In the genomic region with DNA sequence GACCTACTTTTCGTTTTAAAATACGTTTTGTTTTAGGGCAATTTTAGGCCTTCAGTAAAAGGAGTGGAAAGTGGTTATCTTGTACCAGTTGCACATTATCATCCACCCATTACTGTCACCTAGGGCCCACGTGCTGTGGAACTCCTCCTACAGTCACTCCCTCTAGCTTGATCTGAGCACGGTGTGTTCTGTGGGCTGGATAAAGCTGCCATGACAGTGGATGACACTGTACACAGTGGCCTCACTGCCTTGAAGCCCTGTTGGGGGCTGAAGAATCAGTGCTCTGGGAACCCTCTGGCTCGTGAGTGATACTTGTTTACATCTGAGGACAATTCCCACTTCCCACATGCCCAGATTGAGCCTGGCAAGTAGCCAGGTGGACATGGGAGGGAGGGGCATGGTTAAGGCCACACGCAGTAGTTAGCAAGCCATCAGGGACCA, we compare ENCODE assay signal across 8 mouse cellular contexts. TPM values are rescaled to one million over a fixed set of nuclear protein-coding genes. Genes with fewer than 3 reads are reported as not detected.
DNase-seq lines count a peak whose midpoint lies in the region; ATAC-seq and TF ChIP-seq lines count a peak whose summit lies in the region.

No protein-coding gene starts in this region.

- peak overlapping the region; percentile 80 for H3K4me3 ChIP-seq in heart, embryonic 12.5 days
- peak overlapping the region; percentile 55 for H3K4me3 ChIP-seq in kidney, postnatal 0 days (replicated peaks; ENCODE audit: low read depth, low read length)

- no peaks in the 10 kb centered on the region for H3K9me3 ChIP-seq in heart, embryonic 12.5 days (replicated peaks)
- no peaks in the 10 kb centered on the region for H3K9me3 ChIP-seq in kidney, postnatal 0 days (replicated peaks; ENCODE audit: low read length)

- peak overlapping the region; percentile 92 for H3K27ac ChIP-seq in heart, embryonic 12.5 days (ENCODE audit: poor library complexity, severe bottlenecking)
- peak overlapping the region; percentile 79 for H3K27ac ChIP-seq in kidney, postnatal 0 days

- peak; percentile 81 to 90 for DNase-seq in adrenal gland, adult (ENCODE audit: inconsistent age in 2 of 2, low spot score in 1 of 2)
- no peak for DNase-seq in adrenal gland, postnatal 4 days (ENCODE audit: low spot score in 2 of 2)
- peak; percentile 52 for DNase-seq in MEL-GATA-1-ER (ENCODE audit: extremely low read depth, low read depth)
- DNase-seq in cerebellum, adult 9-11 months: peak; percentile 76
- DNase-seq in kidney, postnatal 0 days (ENCODE audit: low spot score): peak; percentile 40
- DNase-seq in lung, postnatal 4 days: peak; percentile 74 to 84
- peak; percentile 42 to 73 for DNase-seq in spleen, postnatal 4 days (ENCODE audit: low spot score in 2 of 2)

- peaks cover 24% of the 10 kb centered on the region for H3K36me3 ChIP-seq in heart, embryonic 12.5 days
- 0 out of 2 replicates have a peak, but pooled peaks cover 10% of the 10 kb centered on the region for H3K36me3 ChIP-seq in kidney, postnatal 0 days (ENCODE audit: insufficient read depth, low read length)

- no peak for TF ChIP-seq CTCF in kidney, postnatal 0 days (IDR thresholded peaks at IDR 0.05; ENCODE audit: low read depth)

- H3K4me1 ChIP-seq in heart, embryonic 12.5 days (replicated peaks): peaks cover 61% of the 10 kb centered on the region
- H3K4me1 ChIP-seq in kidney, postnatal 0 days (replicated peaks; ENCODE audit: insufficient read depth, low read length): peaks cover 23% of the 10 kb centered on the region

- H3K9ac ChIP-seq in heart, embryonic 12.5 days: peak overlapping the region; percentile 87
- H3K9ac ChIP-seq in kidney, postnatal 0 days (ENCODE audit: low read depth, low read length): peak overlapping the region; percentile 67

- 1% methylated on average over 6 of the region's 6 CpGs for WGBS in heart, embryonic 12.5 days
- 1% methylated on average over 6 of the region's 6 CpGs for WGBS in kidney, postnatal 0 days

- no peaks in the 10 kb centered on the region for H3K27me3 ChIP-seq in heart, embryonic 12.5 days (replicated peaks)
- H3K27me3 ChIP-seq in kidney, postnatal 0 days (ENCODE audit: insufficient read depth, low read length): no peaks in the 10 kb centered on the region

- ATAC-seq in heart, embryonic 12.5 days (ENCODE audit: insufficient number of reproducible peaks, low FRiP score): 0 out of 2 replicates have a peak, but pooled peaks have one; percentile 29
- ATAC-seq in kidney, postnatal 0 days (replicated peaks; ENCODE audit: low FRiP score, low read depth): no peak

- H3K4me2 ChIP-seq in heart, embryonic 12.5 days: peak overlapping the region; percentile 89
- peak overlapping the region; percentile 71 for H3K4me2 ChIP-seq in kidney, postnatal 0 days (ENCODE audit: low read length)

RNA-seq across cellular contexts. Expression of a gene that starts 1.2 kb away (rescaled TPM):
- 100 to 1,000 TPM; 102 to 118 TPM for total RNA-seq in adrenal gland, postnatal 4 days (2021)
- 151 and 158 TPM in 2 replicates for polyA plus RNA-seq in heart, embryonic 12.5 days (2016; fragmentation: Nextera tagmentation; extraction: Ambion mirVana)
- polyA plus RNA-seq in kidney, postnatal 0 days (2015; fragmentation: Nextera tagmentation; extraction: Ambion mirVana): 149 and 152 TPM in 2 replicates

RNA-seq across cellular contexts. Expression of a gene that starts 52.9 kb away (rescaled TPM):
- 10 to 100 TPM; 78.5 to 81.6 TPM for total RNA-seq in adrenal gland, postnatal 4 days (2021)
- polyA plus RNA-seq in heart, embryonic 12.5 days (2016; fragmentation: Nextera tagmentation; extraction: Ambion mirVana): 41.8 and 42.4 TPM in 2 replicates
- polyA plus RNA-seq in kidney, postnatal 0 days (2015; fragmentation: Nextera tagmentation; extraction: Ambion mirVana): 35.0 and 38.6 TPM in 2 replicates

Comparison
In these comparisons a context has a peak if more than half of its experiments do, and no peak if none do; other contexts are left out.
1. DNase-seq: peak in adrenal gland, adult (2 of 2), MEL-GATA-1-ER (single experiment), cerebellum, adult 9-11 months (single experiment), kidney, postnatal 0 days (single experiment), lung, postnatal 4 days (2 of 2) and spleen, postnatal 4 days (2 of 2); none in adrenal gland, postnatal 4 days (0 of 2).